Comparison of ENCODE assay signal across 20 mouse cellular contexts in the genomic region with DNA sequence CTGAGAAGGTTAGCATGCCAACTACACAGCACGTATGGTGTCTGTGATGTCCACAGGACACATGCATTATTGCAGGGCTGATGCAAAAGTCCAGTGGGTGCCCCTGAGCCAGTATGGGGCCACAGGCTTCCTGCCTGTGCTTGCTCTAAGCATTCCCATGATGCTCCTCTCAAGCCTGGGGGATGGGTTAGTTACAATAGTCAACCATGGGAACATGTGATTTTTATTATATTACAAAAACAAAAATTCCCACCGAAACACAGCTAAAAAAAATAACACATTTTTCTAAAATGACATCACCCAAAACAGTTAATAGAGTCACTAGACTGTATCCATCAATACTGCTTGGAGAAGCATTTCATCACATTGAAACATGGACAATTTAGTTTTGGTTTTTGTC. TPM values are rescaled to one million over a fixed set of nuclear protein-coding genes. Genes with fewer than 3 reads are reported as not detected.
"Had no signal": no experiment of that assay in that cellular context is flagged by ENCODE, and none has a peak within 500 bp of the region (broad histone marks: within the 10 kb centered on the region; RNA-seq: fewer than 3 reads in every experiment).

No protein-coding gene starts in this region.

- H3K4me2 ChIP-seq: limb, embryonic 12.5 days; neural tube, embryonic 15.5 days had no signal

- H3K4me3 ChIP-seq: limb, embryonic 12.5 days; midbrain, embryonic 10.5 days; myocyte; neural tube, embryonic 15.5 days had no signal

- H3K9me3 ChIP-seq: limb, embryonic 12.5 days; midbrain, embryonic 10.5 days; neural tube, embryonic 15.5 days had no signal

- H3K4me1 ChIP-seq: limb, embryonic 12.5 days; midbrain, embryonic 10.5 days; neural tube, embryonic 15.5 days had no signal

- H3K27me3 ChIP-seq: neural tube, embryonic 15.5 days had no signal

- H3K27ac ChIP-seq: kidney, postnatal 0 days; limb, embryonic 12.5 days; liver, embryonic 14.5 days; midbrain, embryonic 10.5 days; neural tube, embryonic 15.5 days; stomach, postnatal 0 days had no signal

- DNase-seq: kidney, postnatal 36 days; layer of hippocampus, adult 9-11 months; layer of hippocampus, postnatal 36 days; lung, adult 18-20 months; lung, postnatal 36 days; midbrain, embryonic 14.5 days; right cerebral cortex, adult 18-20 months; right cerebral cortex, postnatal 25 days had no signal

- H3K9ac ChIP-seq: liver, embryonic 14.5 days; neural tube, embryonic 15.5 days had no signal

- ATAC-seq: lung, postnatal 0 days had no signal

- H3K36me3 ChIP-seq: limb, embryonic 12.5 days; midbrain, embryonic 10.5 days; neural tube, embryonic 15.5 days had no signal

RNA-seq across cellular contexts. Expression of gene Ccdc27, which starts 13.6 kb away (rescaled TPM):
- total RNA-seq: left cerebral cortex, postnatal 25 days; liver, adult 2 months; megakaryocyte progenitor cell, adult 5-6 weeks had no signal
- polyA plus RNA-seq: limb, embryonic 12.5 days; liver, adult 2 months; liver, embryonic 14.5 days; lung, postnatal 0 days; midbrain, embryonic 10.5 days; midbrain, embryonic 14.5 days; myocyte; neural tube, embryonic 11.5 days; neural tube, embryonic 15.5 days had no signal
